Mouse (Mus musculus) adrenal gland, adult 18-20 months (tissue): ENCODE measurements around the gene Magi3. TPM values are rescaled to one million over a fixed set of nuclear protein-coding genes. Genes with fewer than 3 reads are reported as not detected.

ENCODE experiments used
- DNase-seq, 2 experiments: peaks; one replicate each; pipeline ENCODE4 v3.0.0; 2021 to 2022; ENCODE audit warnings: low spot score in 2 of 2
- total RNA-seq, 2 experiments: library from RNA; stranded (reverse); gene quantifications; 1 replicate in 1 of 2; 2 replicates in 1 of 2; pipeline ENCODE4 v1.2.3; 2021

Gene Magi3
- total RNA-seq, 2 experiments from 2014 or later, result 18.4 to 18.8 TPM

DNA sequence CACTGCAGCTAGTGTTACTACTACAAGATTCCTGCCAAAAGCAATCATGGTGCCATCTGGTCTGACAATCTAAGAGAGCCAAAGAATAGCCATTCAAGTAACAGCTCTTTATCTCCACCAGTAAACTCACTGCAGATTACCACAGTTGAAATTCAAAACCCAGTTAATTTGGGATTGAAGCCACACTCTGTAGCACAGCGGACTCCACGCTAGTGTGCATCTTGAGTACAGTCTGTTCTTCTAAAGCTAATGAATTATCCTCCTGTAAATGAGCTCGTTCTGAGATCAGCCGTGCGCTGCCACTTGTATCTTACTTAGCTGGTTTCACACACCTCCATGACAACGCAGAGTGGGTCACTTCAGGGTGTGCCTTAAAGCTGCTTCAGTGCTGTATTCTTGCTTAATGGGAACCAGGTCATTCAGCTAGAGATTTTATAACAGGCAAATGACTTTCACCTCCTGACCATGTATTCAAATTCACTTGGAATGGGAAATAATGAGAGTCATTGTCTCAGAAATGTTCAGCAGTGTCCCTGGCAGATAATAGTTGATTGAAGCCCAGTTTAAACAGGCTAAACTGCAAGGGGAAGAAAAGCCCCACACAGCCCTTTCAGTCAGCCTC is 161.1 kb downstream of the Magi3 start:
- no peak for DNase-seq

- no peak for DNase-seq
Observed at GRCm38 (mm10) chr3:104032747-104033146, 187.4 kb downstream of the Magi3 start.

- no peak for DNase-seq
Observed at GRCm38 (mm10) chr3:104032086-104032485, 188.1 kb downstream of the Magi3 start.

DNA sequence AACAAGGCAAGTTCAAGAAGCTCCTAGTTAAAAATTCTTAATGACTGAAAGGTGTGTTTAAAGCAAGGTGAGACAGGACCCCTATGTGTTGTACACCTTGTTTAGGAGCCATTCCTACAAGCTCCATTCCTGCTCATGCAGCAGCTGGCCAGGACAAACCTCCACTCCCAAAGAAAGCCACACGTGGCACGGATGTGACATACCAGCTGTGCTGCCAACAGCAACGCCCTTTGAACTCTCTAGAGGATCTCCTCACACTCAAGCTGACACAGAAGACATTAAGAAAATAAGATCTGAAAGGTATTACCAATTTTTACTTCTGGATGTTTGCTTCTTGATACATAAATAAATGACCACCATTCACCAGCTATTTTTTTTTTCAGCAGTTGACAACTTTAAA is 193.2 kb downstream of the Magi3 start:
- no peak for DNase-seq

DNA sequence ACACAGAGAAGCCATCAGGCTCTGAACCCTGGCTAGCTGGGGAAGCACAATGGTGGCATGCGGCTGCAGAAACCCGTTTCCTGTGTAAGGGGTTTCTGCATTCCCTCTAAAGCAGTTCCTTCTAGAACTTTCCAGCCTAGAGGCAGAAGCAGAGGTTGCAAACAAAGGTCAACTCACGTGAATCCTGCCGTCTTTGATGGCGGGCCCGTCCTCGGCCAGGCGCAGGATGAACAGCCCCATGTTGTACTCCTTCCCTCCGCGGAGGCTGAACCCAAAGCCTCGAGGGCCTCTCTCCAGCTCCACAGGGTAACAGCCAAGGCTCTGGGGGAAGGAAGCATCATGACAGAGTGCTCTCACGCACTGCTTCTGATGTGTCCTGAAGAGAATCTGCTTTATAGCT is 200.1 kb downstream of the Magi3 start:
- DNase-seq, result no peak

DNA sequence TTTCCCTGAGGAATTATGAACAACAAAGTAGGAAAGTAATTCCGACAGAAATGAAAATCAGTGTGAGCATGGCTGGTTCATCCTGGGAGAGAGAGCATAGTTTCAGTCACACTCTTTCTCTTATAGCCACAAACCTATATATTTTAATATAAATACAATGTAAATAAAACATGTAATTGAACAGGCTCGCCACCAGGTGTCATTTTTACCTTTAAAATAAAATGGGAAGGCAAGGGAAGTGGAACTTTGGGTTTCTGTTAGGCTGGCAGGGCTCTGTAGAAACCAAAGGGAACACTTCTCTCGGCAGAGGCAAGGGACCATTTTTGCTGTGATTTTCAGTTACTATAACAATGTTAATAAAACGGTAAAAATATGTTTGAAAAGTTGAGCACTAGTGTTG is 200.7 kb downstream of the Magi3 start:
- no peak for DNase-seq

DNA sequence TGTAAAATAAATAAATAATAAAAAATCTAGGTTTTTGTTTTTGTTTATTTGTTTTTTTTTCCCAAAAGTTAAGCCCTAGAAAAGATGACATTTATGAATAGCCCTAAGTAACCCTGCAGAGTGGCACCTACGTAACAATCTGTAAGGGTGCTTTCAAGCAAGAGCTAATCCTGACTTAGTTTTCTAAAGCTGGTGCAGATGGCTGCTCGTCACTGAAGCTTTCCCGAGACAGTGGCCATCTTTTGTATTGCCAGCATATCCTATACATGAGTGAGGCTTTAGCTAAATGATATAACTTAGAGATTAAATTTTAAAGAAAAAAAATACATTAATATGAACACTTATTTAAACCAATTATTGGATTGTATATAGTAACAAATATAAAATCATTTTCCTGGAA is 202.2 kb downstream of the Magi3 start:
- no peak for DNase-seq

DNA sequence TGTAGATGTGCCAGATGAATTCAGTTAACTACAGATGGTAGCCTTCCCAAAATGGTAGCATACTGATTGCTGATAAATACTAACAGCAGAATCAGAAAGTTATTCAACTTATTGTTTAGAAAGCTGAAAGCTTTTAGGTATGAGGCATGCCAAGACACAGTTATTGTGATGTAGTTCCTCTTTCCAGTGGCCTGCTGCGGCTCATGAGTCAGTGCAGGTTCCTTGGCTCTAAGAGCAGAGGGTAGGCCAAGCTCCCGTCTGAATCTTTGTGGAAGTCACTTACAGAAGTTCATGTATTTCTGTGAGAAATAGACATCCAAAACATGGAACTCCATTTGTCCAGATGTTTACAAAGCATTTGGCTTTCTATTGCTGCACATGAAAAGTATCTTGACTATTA is 208.2 kb downstream of the Magi3 start:
- DNase-seq, result no peak

DNA sequence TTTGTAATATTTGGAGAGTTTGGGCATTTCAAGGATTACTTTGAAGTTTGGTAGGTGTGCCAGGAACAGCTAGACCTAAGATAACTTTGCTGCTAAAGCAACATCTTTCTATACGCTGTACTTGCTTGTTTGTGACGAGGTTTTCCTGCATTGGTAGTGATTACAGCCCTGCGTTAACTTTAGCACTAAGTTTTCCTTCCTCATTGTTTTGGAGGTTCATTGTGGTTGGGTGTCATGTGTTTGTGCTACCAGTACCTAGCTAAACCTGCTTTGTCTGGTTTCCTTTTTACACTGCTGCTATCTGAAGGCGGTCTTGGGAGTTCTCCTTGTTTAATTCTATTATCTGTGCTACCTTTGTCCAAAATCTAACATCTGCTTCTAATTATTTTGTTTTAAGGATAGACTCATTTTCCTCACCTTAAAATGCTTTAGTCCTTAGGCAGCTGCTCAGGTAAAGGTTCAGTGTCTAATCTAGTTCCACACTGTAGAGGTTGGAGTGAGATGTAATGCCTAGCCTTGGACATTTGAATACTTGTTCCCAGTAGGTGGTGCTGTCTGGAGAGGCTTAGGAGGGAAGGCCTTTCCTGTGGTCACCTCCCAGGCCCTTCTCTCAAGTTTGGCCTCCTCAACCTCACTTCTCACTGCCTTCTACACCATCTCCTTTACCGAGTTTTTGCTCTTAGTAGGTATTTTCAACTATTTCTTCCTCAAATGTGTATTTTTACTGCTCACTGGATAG is 210.1 kb downstream of the Magi3 start:
- DNase-seq, result no peak

GRCm38 (mm10) chr3:104007479-104007878 is 212.7 kb downstream of the Magi3 start:
- DNase-seq, result no peak

DNA sequence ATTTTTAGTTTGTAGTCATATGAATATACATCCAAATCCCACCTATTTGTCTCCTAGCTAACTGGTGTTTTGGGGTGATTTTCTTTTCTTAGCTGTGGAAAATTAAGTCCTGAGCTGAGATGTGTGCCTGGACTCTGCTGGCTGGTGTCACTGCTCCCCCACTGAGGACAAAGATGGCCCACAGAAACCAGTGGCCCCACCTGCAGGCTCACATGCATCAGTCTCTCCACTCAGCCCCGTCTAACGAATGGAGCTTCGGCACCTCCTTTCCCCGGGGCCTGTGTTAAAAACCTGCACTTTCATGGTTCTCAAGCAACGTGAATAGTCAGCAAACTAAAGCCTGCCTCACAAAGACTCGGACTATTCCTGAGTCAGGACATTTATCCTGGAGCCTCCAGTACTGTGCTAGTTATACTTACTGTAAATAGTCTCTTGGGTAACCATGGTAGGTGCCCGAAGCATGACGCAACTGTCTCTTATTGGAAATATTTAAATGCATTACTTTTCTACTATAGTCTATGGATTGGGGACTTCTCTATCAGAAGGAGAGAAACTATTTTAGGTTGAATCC is 213.2 kb downstream of the Magi3 start:
- no peak for DNase-seq

GRCm38 (mm10) chr3:103998724-103999123 is 221.4 kb downstream of the Magi3 start:
- DNase-seq, result no peak

- DNase-seq, result no peak
Observed at GRCm38 (mm10) chr3:103991271-103991670, 228.9 kb downstream of the Magi3 start.

- DNase-seq, result no peak
Observed at GRCm38 (mm10) chr3:103989352-103989751, 230.8 kb downstream of the Magi3 start.

DNA sequence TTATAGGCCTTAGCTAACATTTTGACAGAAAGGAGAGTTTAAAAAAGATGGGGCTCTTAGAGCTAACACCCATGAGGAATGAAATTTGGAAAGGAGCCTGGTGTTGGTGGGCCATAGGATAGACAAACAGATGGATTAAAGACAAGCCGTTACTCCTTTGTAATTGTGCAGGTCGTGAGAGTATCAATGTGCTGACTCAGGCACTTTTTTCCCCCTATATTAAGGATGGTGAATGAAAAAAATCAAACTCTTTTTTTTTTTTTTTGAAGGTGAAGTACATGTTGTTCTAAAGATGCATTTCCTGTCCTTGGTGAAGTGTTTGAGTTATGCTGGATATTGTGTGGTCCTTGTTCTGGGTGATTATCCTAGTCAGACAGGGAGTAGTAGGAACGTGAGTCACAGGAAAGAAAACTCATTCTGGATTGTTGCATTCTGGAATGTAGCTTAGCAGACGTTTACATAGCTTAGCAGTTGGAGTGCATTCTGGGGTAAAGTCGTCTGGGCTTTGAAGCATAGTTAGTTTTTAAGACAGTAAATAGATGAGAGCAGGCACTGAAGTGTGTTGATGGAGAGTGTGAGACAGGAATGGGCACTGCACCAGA is 232.2 kb downstream of the Magi3 start:
- DNase-seq, result no peak

DNA sequence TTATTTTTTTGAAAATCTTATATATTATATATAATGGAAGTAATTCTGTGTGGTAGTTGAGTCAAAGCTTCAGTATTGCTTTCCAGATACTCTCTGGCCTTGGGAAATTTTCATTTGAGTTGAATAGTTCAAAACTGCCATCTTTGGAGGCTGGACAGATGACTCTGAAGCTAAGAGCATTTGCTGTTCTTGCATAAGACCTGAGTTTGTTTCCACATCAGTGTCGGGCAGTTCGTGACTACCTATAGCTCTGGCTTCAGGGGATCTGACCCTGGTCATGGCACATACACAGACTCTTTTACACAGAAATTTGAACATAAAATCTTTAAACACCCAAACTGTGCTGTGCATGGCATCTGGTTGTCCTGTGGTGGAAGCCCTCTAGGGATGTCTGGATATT is 235.0 kb downstream of the Magi3 start:
- no peak for DNase-seq

DNA sequence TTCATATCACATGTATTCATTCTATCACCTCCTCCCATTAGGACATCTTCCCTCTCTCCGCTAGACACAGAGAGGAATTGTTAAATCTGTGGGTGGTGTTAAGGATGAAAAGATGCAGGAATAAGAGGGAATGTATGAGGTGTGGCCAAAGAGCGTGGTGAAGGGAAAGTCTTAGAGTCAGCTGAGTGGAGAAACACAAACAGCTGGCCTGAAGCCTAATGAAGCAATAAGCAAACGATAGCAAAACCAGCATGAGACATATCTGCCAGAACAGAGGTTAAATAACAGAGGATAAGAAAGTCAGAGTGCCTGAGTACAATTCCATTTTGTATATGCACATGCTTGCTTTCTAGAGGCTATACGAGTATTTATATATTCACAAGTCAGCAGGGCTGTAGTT is 235.6 kb downstream of the Magi3 start:
- no peak for DNase-seq

- no peak for DNase-seq
Observed at GRCm38 (mm10) chr3:103971157-103971556, 249.0 kb downstream of the Magi3 start.

DNA sequence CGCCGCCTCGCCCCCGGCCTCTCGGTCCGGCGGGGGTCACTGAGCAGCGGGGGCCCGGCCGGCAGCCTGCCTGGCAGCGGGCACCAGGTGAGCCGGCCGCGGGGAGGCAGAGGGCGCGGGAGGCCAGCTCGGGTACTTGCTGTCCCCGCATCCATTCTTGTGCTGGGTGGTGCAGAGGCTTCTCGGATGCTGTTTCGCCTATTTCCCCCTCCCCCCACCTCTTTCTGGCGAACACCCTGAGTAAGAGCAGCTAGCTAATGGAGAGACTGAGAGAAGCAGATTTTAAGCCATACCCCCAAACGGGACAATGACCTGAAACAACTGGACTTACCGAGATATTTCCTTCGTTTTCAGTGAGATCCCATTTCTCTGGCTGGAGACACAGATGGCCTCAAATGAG is 251.5 kb downstream of the Magi3 start:
- DNase-seq, result no peak

- DNase-seq, result peak; percentile 81 to 82
Observed at GRCm38 (mm10) chr3:103967861-103968691, 252.1 kb downstream of the Magi3 start, which contains the start of gene Phtf1. Gene Phtf1 (plus strand): TSS chr3:103968110.

GRCm38 (mm10) chr3:103967231-103967630 is 252.9 kb downstream of the Magi3 start:
- DNase-seq, result no peak
